ENCODE assay signal across 8 mouse cellular contexts in genomic region chr10:78069101-78070011, GRCm38 (mm10). TPM values are rescaled to one million over a fixed set of nuclear protein-coding genes. Genes with fewer than 3 reads are reported as not detected.
DNase-seq lines count a peak whose midpoint lies in the region; ATAC-seq lines count a peak whose summit lies in the region.

Gene Icosl, plus strand, starts transcription at chr10:78069302.

- peak; percentile 37 to 61 for DNase-seq in cerebellum, postnatal 4 days (ENCODE audit: low spot score in 2 of 2)
- DNase-seq in gastrocnemius, postnatal 36 days, result peak; percentile 66 to 73
- peak; percentile 82 for DNase-seq in induced T-regulatory cell, adult 2 months (ENCODE audit: low read depth)
- peak; percentile 32 to 36 for DNase-seq in left cerebral cortex, postnatal 25 days (ENCODE audit: low spot score in 2 of 2)
- DNase-seq in right cerebral cortex, postnatal 14 days, result peak; percentile 57
- DNase-seq in urinary bladder, postnatal 25 days (ENCODE audit: low spot score), result peak; percentile 80

- ATAC-seq in activated CD4-positive, CD25-positive, alpha-beta regulatory T cell, adult 4 months, result peak; percentile 79
- peak; percentile 83 for ATAC-seq in megakaryocyte progenitor cell, adult 5-6 weeks (replicated peaks; ENCODE audit: poor library complexity)

- intact Hi-C loops in gastrocnemius, postnatal 36 days (cut with DNase I), result loop anchor here (2.0 kb wide), 1 partner anchor 91 kb away; no protein-coding TSS in a partner anchor
- intact Hi-C loops in left cerebral cortex, postnatal 25 days (cut with DNase I), result loop anchor here (1.0 kb wide), 1 partner anchor 91 kb away; no protein-coding TSS in a partner anchor

RNA-seq across cellular contexts. Expression of gene Icosl, which starts in this region (rescaled TPM):
- 1 to 10 TPM; 5.5 to 9.3 TPM for polyA plus RNA-seq in activated CD4-positive, CD25-positive, alpha-beta regulatory T cell, adult 4 months (2017; shearing (Covaris generic))
- total RNA-seq in gastrocnemius, postnatal 36 days (2021), result 1 to 10 TPM; 1.2 to 1.6 TPM
- total RNA-seq in left cerebral cortex, postnatal 25 days (2021), result 1 to 10 TPM; 1.6 to 1.9 TPM
- 3.9 and 6.3 TPM in 2 replicates for total RNA-seq in megakaryocyte progenitor cell, adult 5-6 weeks (2015)
- total RNA-seq in megakaryocyte progenitor cell, adult 5-6 weeks (2017), result 2.6 and 2.9 TPM in 2 replicates

Comparison
In these comparisons a context has a peak if more than half of its experiments do, and no peak if none do; other contexts are left out.
1. Peak in every context shown above with its lines: DNase-seq and ATAC-seq.